Mouse (Mus musculus) R1 (cell line): Measurements from ENCODE around the gene Vmn1r46.
"Not testable (repeated sequence)": the region's sequence is repeated elsewhere in the genome, so short reads cannot be mapped to it uniquely, and the experiment has no call there.

Source experiments
- DNase-seq: peaks from one replicate; pipeline ENCODE4 v3.0.0-alpha.2; 2018; ENCODE audit warnings: low read depth, low spot score

Vmn1r46 gene

DNA sequence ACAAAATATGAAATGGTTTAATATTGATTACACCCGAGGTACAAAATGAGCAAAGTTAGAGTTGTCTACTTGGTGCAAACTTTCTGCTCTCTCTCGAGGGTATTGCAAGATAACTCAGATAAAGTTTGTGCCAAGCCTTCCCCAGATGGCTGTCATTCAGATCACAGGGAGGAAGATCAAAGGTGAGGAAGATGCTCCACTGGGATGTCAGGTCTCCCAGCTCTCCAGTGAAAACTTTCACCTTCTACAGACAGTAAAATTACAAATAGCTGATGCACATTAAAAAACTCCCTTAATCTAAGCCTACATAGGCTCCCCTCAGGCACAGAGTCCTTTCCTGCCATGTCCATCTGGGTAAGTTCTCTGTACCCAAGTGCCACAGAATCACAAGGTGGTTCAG lies at the start of gene Vmn1r46:
Gene Vmn1r46, plus strand, starts transcription at position 301 of the 400 bp plus-strand sequence.
- DNase-seq, result no peak

GRCm38 (mm10) chr6:89940498-89940897 lies 28.6 kb upstream of the Vmn1r46 start, which contains the start of gene Vmn1r45:
Vmn1r45 (minus strand) TSS chr6:89940598.
- not testable (repeated sequence) for DNase-seq

DNA sequence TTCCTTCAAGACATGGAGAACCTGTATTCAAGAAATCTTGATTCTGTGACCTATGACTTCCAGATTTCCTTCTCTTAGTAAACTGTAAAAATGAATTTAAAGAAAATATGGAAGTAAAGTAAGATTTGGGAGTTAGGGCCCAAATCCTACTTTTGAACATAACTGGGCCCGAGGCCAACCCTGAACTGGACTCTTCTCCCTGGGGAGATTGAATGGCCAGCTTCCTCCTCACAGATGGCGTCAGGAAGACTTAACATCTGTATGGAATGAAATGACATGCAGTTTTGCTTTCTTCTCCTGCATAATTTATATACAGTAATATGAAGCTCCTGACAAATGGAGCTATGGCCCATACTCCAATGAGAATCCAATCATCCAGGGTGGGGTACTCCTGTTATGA lies 28.2 kb upstream of the Vmn1r46 start:
- no peak for DNase-seq

DNA sequence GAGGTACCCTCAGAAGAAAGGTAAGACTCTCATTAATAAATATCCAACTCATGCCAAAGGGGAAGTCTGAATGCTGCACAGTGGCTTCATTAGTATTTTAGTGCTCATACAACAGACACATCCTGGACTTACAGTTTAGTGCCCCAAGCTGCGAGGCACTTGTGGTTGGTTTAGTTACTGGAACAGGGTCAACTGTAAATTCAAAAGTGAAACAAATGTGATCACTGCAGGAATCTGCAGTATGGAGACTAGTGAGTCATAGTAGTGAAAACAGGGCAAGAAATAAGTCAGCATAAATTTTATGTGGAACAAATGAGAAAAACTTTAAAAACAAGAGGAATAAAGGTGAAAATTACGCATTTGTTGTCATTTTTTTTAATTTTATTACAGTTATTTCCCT lies 15.6 kb upstream of the Vmn1r46 start:
- DNase-seq, result no peak

- no peak for DNase-seq
Measured at GRCm38 (mm10) chr6:89966341-89966740, 2.8 kb upstream of the Vmn1r46 start.

- DNase-seq, result peak; percentile 3
Measured at GRCm38 (mm10) chr6:89985989-89986388, 16.9 kb downstream of the Vmn1r46 start.

GRCm38 (mm10) chr6:90015847-90016246 lies 46.7 kb downstream of the Vmn1r46 start, which contains the start of gene Vmn1r47:
Vmn1r47 (plus strand) TSS chr6:90016147.
- DNase-seq, result not testable (repeated sequence)
